Comparison of ENCODE assay signal across 15 mouse cellular contexts in genomic region chr15:92416658-92417057, GRCm38 (mm10).
"Had no signal": no experiment of that assay in that cellular context is flagged by ENCODE, and none has a peak within 500 bp of the region (broad histone marks: within the 10 kb centered on the region; RNA-seq: fewer than 3 reads in every experiment).

No protein-coding gene starts in this region.

- DNase-seq: kidney, postnatal 25 days; lung, embryonic 14.5 days; lung, postnatal 10 days; lung, postnatal 4 days; retina, postnatal 1 day; right cerebral cortex, postnatal 4 days; spleen, adult 18-20 months; thymus, adult 18-20 months; thymus, postnatal 14 days had no signal

- ATAC-seq: liver, embryonic 12.5 days; midbrain, embryonic 15.5 days had no signal

- H3K9ac ChIP-seq: kidney, embryonic 15.5 days; limb, embryonic 15.5 days; liver, embryonic 12.5 days; lung, embryonic 14.5 days; midbrain, embryonic 15.5 days; neural tube, embryonic 13.5 days had no signal

- H3K27me3 ChIP-seq: kidney, embryonic 15.5 days; limb, embryonic 15.5 days; liver, embryonic 12.5 days; midbrain, embryonic 15.5 days; neural tube, embryonic 13.5 days had no signal

- H3K4me2 ChIP-seq: kidney, embryonic 15.5 days; limb, embryonic 15.5 days; liver, embryonic 12.5 days; lung, embryonic 14.5 days; midbrain, embryonic 15.5 days; neural tube, embryonic 13.5 days had no signal

- H3K4me3 ChIP-seq: kidney, embryonic 15.5 days; limb, embryonic 15.5 days; liver, embryonic 12.5 days; midbrain, embryonic 10.5 days; midbrain, embryonic 15.5 days; neural tube, embryonic 13.5 days had no signal

- H3K36me3 ChIP-seq: kidney, embryonic 15.5 days; limb, embryonic 15.5 days; liver, embryonic 12.5 days; midbrain, embryonic 10.5 days; midbrain, embryonic 15.5 days; neural tube, embryonic 13.5 days had no signal

- H3K27ac ChIP-seq: kidney, embryonic 15.5 days; limb, embryonic 15.5 days; liver, embryonic 12.5 days; midbrain, embryonic 10.5 days; midbrain, embryonic 15.5 days; neural tube, embryonic 13.5 days had no signal

- H3K4me1 ChIP-seq: kidney, embryonic 15.5 days; limb, embryonic 15.5 days; liver, embryonic 12.5 days had no signal

- H3K9me3 ChIP-seq: kidney, embryonic 15.5 days; limb, embryonic 15.5 days; liver, embryonic 12.5 days; midbrain, embryonic 10.5 days; midbrain, embryonic 15.5 days; neural tube, embryonic 13.5 days had no signal
